Mouse (Mus musculus): ENCODE data around the gene Gm20458. TPM values are rescaled to one million over a fixed set of nuclear protein-coding genes. Genes with fewer than 3 reads are reported as not detected.

Gene Gm20458
- polyA plus RNA-seq, 1 experiment = not detected

GRCm38 (mm10) chr2:164504919-164505318, 44.2 kb downstream of the Gm20458 start:
- H3K36me3 ChIP-seq (ENCODE audit: control insufficient read depth, insufficient read depth, low read length, poor library complexity, severe bottlenecking) = peaks cover 11% of the 10 kb centered on the region
- peaks cover 2% of the 10 kb centered on the region for H3K4me1 ChIP-seq (ENCODE audit: control insufficient read depth, insufficient read depth, low read length)
- no peak overlapping the region for H3K4me3 ChIP-seq (ENCODE audit: low read depth, low read length)
- H3K27ac ChIP-seq (ENCODE audit: insufficient read depth, low read length) = no peak overlapping the region
- no peak for TF ChIP-seq POLR2A (IDR thresholded peaks at IDR 0.05; ENCODE audit: insufficient read depth, low read length)
- TF ChIP-seq CTCF (IDR thresholded peaks at IDR 0.05; ENCODE audit: low read depth, low read length) = no peak
- no peak for TF ChIP-seq EP300 (IDR thresholded peaks at IDR 0.05; ENCODE audit: insufficient read depth, low read depth, low read length)
- no peak overlapping the region for H3K9ac ChIP-seq (ENCODE audit: low read depth, poor library complexity, severe bottlenecking)
- no peaks in the 10 kb centered on the region for H3K9me3 ChIP-seq (replicated peaks; ENCODE audit: control insufficient read depth, insufficient read depth, low read length, poor library complexity, severe bottlenecking)
- no peaks in the 10 kb centered on the region for H3K27me3 ChIP-seq (ENCODE audit: control insufficient read depth, insufficient read depth, low read length, poor library complexity, severe bottlenecking)

- H3K36me3 ChIP-seq (ENCODE audit: control insufficient read depth, insufficient read depth, low read length, poor library complexity, severe bottlenecking) = peaks cover 11% of the 10 kb centered on the region
- H3K4me1 ChIP-seq (ENCODE audit: control insufficient read depth, insufficient read depth, low read length) = peaks cover 2% of the 10 kb centered on the region
These were observed 45.0 kb downstream of the Gm20458 start for GRCm38 (mm10) chr2:164505619-164506347.

GRCm38 (mm10) chr2:164507811-164508210, 47.0 kb downstream of the Gm20458 start:
- Histone ChIP-seq H3K27ac (ENCODE audit: insufficient read depth, low read length) (no peak overlapping the region), H3K9ac (ENCODE audit: low read depth, poor library complexity, severe bottlenecking) (0 out of 2 replicates have a peak overlapping the region, but pooled peaks have one; percentile 5), H3K27me3 (ENCODE audit: control insufficient read depth, insufficient read depth, low read length, poor library complexity, severe bottlenecking) (no peaks in the 10 kb centered on the region), H3K4me1 (ENCODE audit: control insufficient read depth, insufficient read depth, low read length) (peaks cover 2% of the 10 kb centered on the region), H3K36me3 (ENCODE audit: control insufficient read depth, insufficient read depth, low read length, poor library complexity, severe bottlenecking) (peaks cover 6% of the 10 kb centered on the region), H3K9me3 (replicated peaks; ENCODE audit: control insufficient read depth, insufficient read depth, low read length, poor library complexity, severe bottlenecking) (no peaks in the 10 kb centered on the region), H3K4me3 (ENCODE audit: low read depth, low read length) (peak overlapping the region; percentile 31)
- no peak for TF ChIP-seq POLR2A (IDR thresholded peaks at IDR 0.05; ENCODE audit: insufficient read depth, low read length)

More at GRCm38 (mm10) chr2:164505619-164506347, 45.0 kb downstream of the Gm20458 start:
- TF ChIP-seq EP300 (IDR thresholded peaks at IDR 0.05; ENCODE audit: insufficient read depth, low read depth, low read length) = no peak
- TF ChIP-seq CTCF (IDR thresholded peaks at IDR 0.05; ENCODE audit: low read depth, low read length) = no peak
- H3K9me3 ChIP-seq (replicated peaks; ENCODE audit: control insufficient read depth, insufficient read depth, low read length, poor library complexity, severe bottlenecking) = no peaks in the 10 kb centered on the region
- H3K27me3 ChIP-seq (ENCODE audit: control insufficient read depth, insufficient read depth, low read length, poor library complexity, severe bottlenecking) = no peaks in the 10 kb centered on the region
- H3K27ac ChIP-seq (ENCODE audit: insufficient read depth, low read length) = no peak overlapping the region
- H3K9ac ChIP-seq (ENCODE audit: low read depth, poor library complexity, severe bottlenecking) = no peak overlapping the region
- H3K4me3 ChIP-seq (ENCODE audit: low read depth, low read length) = no peak overlapping the region

GRCm38 (mm10) chr2:164510621-164511190, 49.9 kb downstream of the Gm20458 start:
- peaks cover 6% of the 10 kb centered on the region for H3K4me1 ChIP-seq (ENCODE audit: control insufficient read depth, insufficient read depth, low read length)
- no peaks in the 10 kb centered on the region for H3K36me3 ChIP-seq (ENCODE audit: control insufficient read depth, insufficient read depth, low read length, poor library complexity, severe bottlenecking)
- H3K4me3 ChIP-seq (ENCODE audit: low read depth, low read length) = no peak overlapping the region
- TF ChIP-seq POLR2A (IDR thresholded peaks at IDR 0.05; ENCODE audit: insufficient read depth, low read length) = no peak
- TF ChIP-seq EP300 (IDR thresholded peaks at IDR 0.05; ENCODE audit: insufficient read depth, low read depth, low read length) = no peak
- no peak for TF ChIP-seq CTCF (IDR thresholded peaks at IDR 0.05; ENCODE audit: low read depth, low read length)
- H3K27me3 ChIP-seq (ENCODE audit: control insufficient read depth, insufficient read depth, low read length, poor library complexity, severe bottlenecking) = no peaks in the 10 kb centered on the region
- no peak overlapping the region for H3K27ac ChIP-seq (ENCODE audit: insufficient read depth, low read length)
- no peak overlapping the region for H3K9ac ChIP-seq (ENCODE audit: low read depth, poor library complexity, severe bottlenecking)
- H3K9me3 ChIP-seq (replicated peaks; ENCODE audit: control insufficient read depth, insufficient read depth, low read length, poor library complexity, severe bottlenecking) = no peaks in the 10 kb centered on the region

GRCm38 (mm10) chr2:164512121-164512909, 51.5 kb downstream of the Gm20458 start:
- H3K9me3 ChIP-seq (replicated peaks; ENCODE audit: control insufficient read depth, insufficient read depth, low read length, poor library complexity, severe bottlenecking) = no peaks in the 10 kb centered on the region
- H3K9ac ChIP-seq (ENCODE audit: low read depth, poor library complexity, severe bottlenecking) = no peak overlapping the region
- peaks cover 6% of the 10 kb centered on the region for H3K4me1 ChIP-seq (ENCODE audit: control insufficient read depth, insufficient read depth, low read length)
- H3K4me3 ChIP-seq (ENCODE audit: low read depth, low read length) = no peak overlapping the region
- TF ChIP-seq CTCF (IDR thresholded peaks at IDR 0.05; ENCODE audit: low read depth, low read length) = no peak
- no peak for TF ChIP-seq POLR2A (IDR thresholded peaks at IDR 0.05; ENCODE audit: insufficient read depth, low read length)
- TF ChIP-seq EP300 (IDR thresholded peaks at IDR 0.05; ENCODE audit: insufficient read depth, low read depth, low read length) = no peak
- H3K27ac ChIP-seq (ENCODE audit: insufficient read depth, low read length) = no peak overlapping the region
- no peaks in the 10 kb centered on the region for H3K27me3 ChIP-seq (ENCODE audit: control insufficient read depth, insufficient read depth, low read length, poor library complexity, severe bottlenecking)
- no peaks in the 10 kb centered on the region for H3K36me3 ChIP-seq (ENCODE audit: control insufficient read depth, insufficient read depth, low read length, poor library complexity, severe bottlenecking)

GRCm38 (mm10) chr2:164513389-164513788, 52.6 kb downstream of the Gm20458 start:
- Histone ChIP-seq H3K27me3 (ENCODE audit: control insufficient read depth, insufficient read depth, low read length, poor library complexity, severe bottlenecking) (no peaks in the 10 kb centered on the region), H3K27ac (ENCODE audit: insufficient read depth, low read length) (no peak overlapping the region), H3K4me1 (ENCODE audit: control insufficient read depth, insufficient read depth, low read length) (peaks cover 4% of the 10 kb centered on the region), H3K9me3 (replicated peaks; ENCODE audit: control insufficient read depth, insufficient read depth, low read length, poor library complexity, severe bottlenecking) (no peaks in the 10 kb centered on the region), H3K9ac (ENCODE audit: low read depth, poor library complexity, severe bottlenecking) (no peak overlapping the region), H3K36me3 (ENCODE audit: control insufficient read depth, insufficient read depth, low read length, poor library complexity, severe bottlenecking) (no peaks in the 10 kb centered on the region), H3K4me3 (ENCODE audit: low read depth, low read length) (no peak overlapping the region)
- no peak for TF ChIP-seq POLR2A (IDR thresholded peaks at IDR 0.05; ENCODE audit: insufficient read depth, low read length)
- no peak for TF ChIP-seq EP300 (IDR thresholded peaks at IDR 0.05; ENCODE audit: insufficient read depth, low read depth, low read length)
- TF ChIP-seq CTCF (IDR thresholded peaks at IDR 0.05; ENCODE audit: low read depth, low read length) = no peak
